Mouse (Mus musculus): ENCODE measurements around the gene Nlrp9b. TPM values are rescaled to one million over a fixed set of nuclear protein-coding genes. Genes with fewer than 3 reads are reported as not detected.
"Not testable (repeated sequence)": the region's sequence is repeated elsewhere in the genome, so short reads cannot be mapped to it uniquely, and the experiment has no call there.

Nlrp9b gene
- total RNA-seq, 2 experiments from 2014 or later, result not detected

- DNase-seq (ENCODE audit: low spot score in 2 of 2); intact Hi-C loops (cut with DNase I): not testable (repeated sequence)
Observed at GRCm38 (mm10) chr7:20064100-20064499, 72.8 kb downstream of the Nlrp9b start.

- DNase-seq (ENCODE audit: low spot score in 2 of 2); intact Hi-C loops (cut with DNase I): not testable (repeated sequence)
Observed at GRCm38 (mm10) chr7:20078118-20078517, 86.9 kb downstream of the Nlrp9b start.

- intact Hi-C loops (cut with DNase I); DNase-seq (ENCODE audit: low spot score in 2 of 2): not testable (repeated sequence)
Observed at GRCm38 (mm10) chr7:20099380-20099779, 108.1 kb downstream of the Nlrp9b start, which contains the start of gene Vmn1r91. Gene Vmn1r91 (plus strand): TSS chr7:20099680.

GRCm38 (mm10) chr7:20122479-20122878, 131.2 kb downstream of the Nlrp9b start, which contains the start of gene Gm16442:
Gene Gm16442 (minus strand): TSS chr7:20122579.
- intact Hi-C loops (cut with DNase I); DNase-seq (ENCODE audit: low spot score in 2 of 2): not testable (repeated sequence)

Other genes starting within 250 kb of the Nlrp9b start
- 10 to 100 TPM; 11.6 to 15.2 TPM for gene Nectin2, start 241.0 kb upstream of the Nlrp9b start, total RNA-seq (2021)
- 10 to 100 TPM; 10.7 to 11.0 TPM for gene Bcam, start 220.4 kb upstream of the Nlrp9b start, total RNA-seq (2021)
- gene Cblc, start 194.7 kb upstream of the Nlrp9b start, total RNA-seq (2021), result not detected
- gene Bcl3, start 168.7 kb upstream of the Nlrp9b start, total RNA-seq (2021), result 1 to 10 TPM in 1 of 2 experiments, not detected in 1; 1.2 TPM
- gene Gm19345, start 139.5 kb upstream of the Nlrp9b start, total RNA-seq (2021), result 1 to 10 TPM; 3.0 to 4.1 TPM
- gene Ceacam16, start 130.2 kb upstream of the Nlrp9b start, total RNA-seq (2021), result not detected
- gene Ceacam19, start 103.5 kb upstream of the Nlrp9b start, total RNA-seq (2021), result not detected
- gene Pvr, start 70.3 kb upstream of the Nlrp9b start, total RNA-seq (2021), result 10 to 100 TPM; 10.1 to 11.4 TPM
- gene Igsf23, start 40.7 kb upstream of the Nlrp9b start, total RNA-seq (2021), result not detected
- not detected for gene Ceacam20, start 26.1 kb upstream of the Nlrp9b start, total RNA-seq (2021)
- not detected for gene Vmn1r91, start 108.2 kb downstream of the Nlrp9b start, total RNA-seq (2021)
- not detected for gene Gm16442, start 131.1 kb downstream of the Nlrp9b start, total RNA-seq (2021)
- gene Vmn1r93, start 147.6 kb downstream of the Nlrp9b start, total RNA-seq (2021), result not detected
- gene Vmn1r94, start 176.9 kb downstream of the Nlrp9b start, total RNA-seq (2021), result not detected
- not detected for gene Vmn1r95, start 202.2 kb downstream of the Nlrp9b start, total RNA-seq (2021)
- gene Gm6164, start 214.1 kb downstream of the Nlrp9b start, total RNA-seq (2021), result not detected
- not detected for gene Gm4498, start 242.4 kb downstream of the Nlrp9b start, total RNA-seq (2021)

All from left cerebral cortex, postnatal 14 days (tissue).